Mouse (Mus musculus): ENCODE data around the gene Cx3cr1.

- TF ChIP-seq CTCF (IDR thresholded peaks at IDR 0.05; ENCODE audit: borderline replicate concordance, insufficient read depth, low read depth, low read length): no peak
- no peak for TF ChIP-seq POLR2A (IDR thresholded peaks at IDR 0.05; ENCODE audit: borderline replicate concordance, insufficient read depth, low read length)
These were observed 120.9 kb downstream of the Cx3cr1 start for GRCm38 (mm10) chr9:119948804-119949203.
